Mouse (Mus musculus) erythroid progenitor cell, adult 5-6 weeks (primary cell): ENCODE results near the gene Adcy1. TPM values are rescaled to one million over a fixed set of nuclear protein-coding genes. Genes with fewer than 3 reads are reported as not detected.

Source experiments
- ATAC-seq: replicated peaks from 2 replicates; pipeline ENCODE4 v1.8.0; 2016; ENCODE audit warnings: moderate number of reproducible peaks, mild to moderate bottlenecking, moderate TSS enrichment, inconsistent platforms; ENCODE audit not compliant: poor library complexity, low FRiP score, severe bottlenecking
- total RNA-seq, 2 experiments: library from RNA; stranded (forward) in 1 of 2; stranded (reverse) in 1 of 2; fragments of 150-400 nt in 1 of 2; fragments of 186-747, 209-891 nt in 1 of 2; gene quantifications; 2 replicates each; pipeline versions ENCODE4 v1.2.3 to v1.2.4; 2015 to 2017; ENCODE audit warnings: low replicate concordance in 2 of 2

Gene Adcy1
- total RNA-seq (2015; ENCODE audit: low replicate concordance): not detected in 2 replicates
- total RNA-seq (2017; ENCODE audit: low replicate concordance): not detected in 2 replicates

DNA sequence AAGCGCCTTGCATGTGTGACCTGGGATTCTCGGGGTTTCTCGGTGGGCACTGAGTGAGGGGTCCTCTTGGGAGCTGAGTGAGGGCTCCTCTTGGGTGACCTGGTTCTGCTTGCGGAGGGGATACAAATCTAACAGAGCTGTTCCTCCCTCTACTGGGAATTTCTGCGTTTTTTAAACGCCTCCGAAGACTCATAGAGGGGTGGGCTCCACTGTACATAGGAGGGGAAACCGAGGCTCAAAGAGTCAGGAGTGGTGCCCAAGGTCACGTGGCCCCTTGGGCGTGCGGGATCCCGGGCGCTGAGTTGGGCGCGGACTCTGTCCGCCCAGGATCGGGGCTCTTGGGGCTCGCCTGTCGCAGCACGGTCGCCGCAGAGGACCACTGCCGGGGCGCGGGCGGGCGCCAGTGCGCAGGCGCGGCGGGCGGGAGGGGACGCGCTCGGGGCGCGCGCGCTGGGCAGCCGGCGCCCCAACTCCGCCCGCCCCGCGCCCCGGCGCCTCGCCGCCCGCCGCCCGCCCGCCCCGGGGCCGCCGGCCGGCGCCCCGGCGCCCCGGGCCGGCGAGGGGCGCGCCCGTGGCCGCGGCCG, at the start of gene Adcy1:
Gene Adcy1 (plus strand): TSS at position 489 of the 584 bp plus-strand sequence.
- no peak for ATAC-seq

DNA sequence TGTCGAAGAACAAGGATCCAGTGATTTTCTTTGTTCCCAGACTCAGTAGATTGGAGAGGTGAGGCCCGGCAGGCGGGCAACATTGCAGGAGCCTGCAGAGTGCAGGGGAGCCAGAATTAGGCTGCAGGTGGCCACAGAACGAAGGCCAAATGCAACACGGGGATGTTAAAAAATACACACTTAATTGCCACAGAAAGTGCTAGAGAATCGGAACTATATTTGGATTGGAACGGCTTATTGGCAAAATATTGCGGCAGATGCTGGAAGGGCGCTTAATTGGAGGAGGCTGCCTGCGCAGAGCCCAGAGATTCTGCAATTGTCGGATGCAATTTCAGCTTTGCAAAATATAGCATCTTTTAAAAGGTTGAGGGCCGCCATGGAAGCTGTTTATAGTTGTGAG, 46.4 kb upstream of the Adcy1 start:
- no peak for ATAC-seq

DNA sequence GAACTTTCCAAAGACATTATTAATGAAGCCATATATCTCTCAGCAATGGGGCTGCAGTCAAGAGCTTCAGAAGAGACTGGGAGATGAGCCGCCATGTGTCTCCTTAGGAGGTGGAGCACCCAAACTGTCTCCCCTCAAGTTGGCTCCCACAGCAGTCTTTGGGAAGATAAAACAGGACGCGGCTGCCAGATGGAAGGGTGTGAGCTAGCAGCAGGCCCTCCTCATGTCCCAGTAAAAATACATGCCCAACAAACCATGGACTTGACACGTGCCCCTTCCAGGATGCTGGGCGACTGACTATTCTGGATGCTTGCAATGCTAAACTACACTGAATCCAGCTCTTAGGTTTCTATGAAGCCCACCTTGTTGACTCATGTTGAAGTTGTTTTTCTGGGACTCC, 45.2 kb upstream of the Adcy1 start:
- ATAC-seq: no peak

DNA sequence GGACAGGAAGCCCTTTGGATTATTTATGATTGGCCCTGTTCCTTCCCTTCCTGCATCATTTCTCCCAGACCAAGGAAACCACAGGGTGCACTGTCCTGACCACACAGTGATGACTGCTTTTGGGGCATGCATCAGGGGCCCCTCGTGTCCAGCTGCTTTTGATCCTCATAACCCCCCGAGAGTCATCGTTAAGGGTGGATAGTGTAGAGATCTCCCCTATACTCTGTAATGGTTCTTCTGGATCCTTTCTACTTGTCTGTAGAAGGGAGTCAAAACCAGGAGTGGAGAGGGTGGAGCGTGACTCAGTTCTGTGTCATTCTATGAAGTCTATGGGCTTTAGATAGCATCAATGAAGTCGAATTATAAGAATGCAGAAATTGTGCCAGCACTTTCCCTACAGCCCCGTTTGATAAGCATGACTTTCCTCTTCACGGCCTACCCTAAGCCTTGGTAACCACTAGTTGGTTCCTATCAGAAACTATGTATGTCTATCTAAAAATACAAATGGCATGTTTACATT, 44.2 kb upstream of the Adcy1 start:
- ATAC-seq: no peak

DNA sequence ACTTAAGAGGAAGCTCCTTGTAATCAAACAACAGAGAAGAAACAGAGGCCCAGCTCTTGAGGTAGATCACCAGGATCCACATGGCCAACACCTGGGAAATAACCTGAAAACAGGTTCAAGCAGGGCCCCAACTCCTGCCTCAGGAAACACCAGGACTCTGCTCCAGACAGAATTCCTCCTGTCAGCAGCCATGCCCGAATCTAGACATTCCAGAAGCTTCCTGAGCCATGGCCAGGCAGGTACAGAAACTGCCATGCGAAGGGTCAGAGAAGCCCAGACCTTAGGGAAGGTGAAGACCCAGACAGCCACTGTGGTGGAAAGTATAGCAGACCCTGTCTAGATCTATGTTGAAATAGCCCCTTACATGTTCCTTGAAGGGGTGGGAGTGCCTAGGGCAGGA, 30.2 kb upstream of the Adcy1 start:
- ATAC-seq: no peak

DNA sequence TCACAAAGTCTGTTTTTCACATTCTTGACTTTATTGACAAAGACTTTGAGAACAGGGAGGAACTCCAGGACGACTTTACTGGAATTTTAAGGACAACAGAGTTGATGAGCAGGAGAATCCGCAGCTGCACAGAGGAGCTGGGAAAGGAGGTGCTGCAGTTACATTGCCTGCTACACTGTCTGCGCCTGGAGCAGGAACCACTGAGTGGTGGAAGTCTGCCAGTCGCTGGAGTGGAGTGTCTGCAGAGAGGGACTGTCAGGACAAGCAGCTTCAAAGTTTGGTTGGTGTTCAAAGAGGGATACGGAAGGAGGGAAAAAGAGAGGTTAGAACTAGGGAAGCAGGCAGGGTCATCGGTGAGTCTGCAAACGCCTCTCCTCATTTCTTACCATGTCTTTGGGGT, 23.6 kb upstream of the Adcy1 start:
- ATAC-seq: no peak

DNA sequence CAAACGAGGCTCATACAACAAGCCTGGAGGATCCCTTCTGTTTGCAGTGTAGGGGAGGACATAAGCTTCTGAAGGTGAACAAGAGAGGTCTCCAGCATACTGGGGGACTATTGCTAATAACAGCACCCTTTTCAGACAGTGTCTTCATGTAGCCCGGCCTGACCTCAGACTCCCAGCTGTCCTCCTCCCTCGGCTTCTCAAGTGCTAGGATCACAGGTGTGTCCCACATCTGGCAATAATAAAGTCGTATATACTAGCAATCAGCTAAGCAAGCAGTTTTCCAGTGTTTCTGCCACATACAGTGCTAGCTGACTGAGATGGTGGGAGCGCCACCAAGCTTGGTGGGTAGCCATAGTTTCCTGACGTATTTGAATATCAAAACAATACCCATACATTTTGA, 22.5 kb upstream of the Adcy1 start:
- no peak for ATAC-seq

DNA sequence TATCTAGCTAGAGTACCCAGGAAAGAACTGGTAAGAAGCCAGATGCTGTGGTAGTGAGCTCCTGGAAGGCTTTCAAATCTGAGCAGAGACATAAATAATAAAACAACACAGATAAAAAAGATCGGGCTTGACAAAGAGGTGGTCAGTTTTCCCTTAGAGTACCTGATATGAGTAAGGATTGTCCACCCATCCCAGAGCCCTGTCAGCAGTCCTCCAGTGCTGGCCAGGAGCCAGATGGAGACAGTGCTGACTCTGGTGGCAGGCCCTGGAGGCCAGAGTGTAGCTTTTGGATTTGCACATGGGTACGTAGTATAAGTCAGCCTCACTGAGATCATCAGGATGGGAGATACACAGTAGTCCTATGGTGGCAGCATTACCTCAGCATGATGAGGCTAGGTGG, 16.1 kb upstream of the Adcy1 start:
- no peak for ATAC-seq

DNA sequence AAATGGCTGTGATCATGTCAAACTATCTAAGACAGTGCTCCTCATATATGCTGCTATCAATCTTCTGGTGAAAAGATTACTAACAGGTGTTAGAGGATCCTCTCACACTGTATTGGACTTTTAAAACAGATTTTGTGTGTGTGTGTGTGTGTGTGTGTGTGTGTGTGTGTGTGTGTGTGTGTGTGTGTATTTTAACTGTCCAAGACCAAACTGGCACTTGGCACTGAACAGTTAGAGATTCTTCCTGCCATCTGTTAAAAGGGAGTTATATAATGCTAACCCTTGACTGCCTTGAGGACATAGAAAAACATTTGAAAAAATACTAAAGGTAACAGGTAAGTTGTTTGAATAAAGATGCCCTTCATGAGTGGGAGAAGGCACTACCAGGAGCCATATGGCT, 15.7 kb upstream of the Adcy1 start:
- ATAC-seq: no peak

DNA sequence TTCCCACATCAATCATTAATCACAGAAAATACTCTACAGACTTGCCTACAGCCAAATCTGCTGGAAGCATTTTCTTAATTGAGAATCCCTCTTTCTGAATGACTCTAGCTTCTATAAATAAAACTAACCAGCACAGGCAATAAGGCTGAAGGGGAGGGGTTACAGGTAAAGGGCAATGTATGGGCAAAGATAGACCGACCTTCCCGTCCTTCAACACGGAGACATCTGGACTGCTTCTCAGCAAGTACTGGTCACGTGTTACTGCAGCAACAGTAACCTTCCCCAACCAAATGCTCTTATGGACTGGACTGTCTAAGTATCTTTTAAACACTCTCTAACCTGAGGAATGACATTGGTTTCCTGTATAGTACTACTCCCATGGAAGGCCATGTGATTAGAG, 9.6 kb upstream of the Adcy1 start:
- ATAC-seq: no peak

DNA sequence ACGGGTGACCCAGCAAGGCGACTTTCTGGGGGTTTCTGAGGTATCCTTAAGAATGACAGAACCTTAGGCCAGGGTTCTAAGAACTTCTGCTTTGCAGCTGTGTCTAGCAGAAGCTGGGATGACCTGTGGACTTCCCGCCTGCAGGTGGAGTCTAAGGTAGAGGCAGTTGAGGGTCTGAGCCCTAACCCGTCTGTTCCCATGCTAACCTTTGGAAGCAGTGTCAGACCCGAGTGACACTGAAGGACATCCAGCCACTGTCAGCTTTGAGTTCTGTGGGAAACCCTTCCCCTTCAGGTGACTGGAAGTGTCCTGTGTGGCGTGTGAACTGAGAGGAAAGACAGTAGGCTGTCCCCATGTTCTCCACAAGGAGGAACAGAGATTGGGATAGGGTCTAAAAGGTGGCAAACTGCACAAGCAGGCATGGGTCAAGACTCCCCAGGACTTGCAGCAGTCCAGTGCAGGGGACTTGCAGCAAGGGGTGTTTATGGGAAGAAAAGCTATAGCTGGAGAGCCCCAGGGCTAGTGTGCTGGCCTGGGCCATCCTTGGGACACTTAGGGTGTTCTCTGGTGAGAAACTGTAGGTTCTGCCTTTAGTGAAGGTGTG, 8.5 kb upstream of the Adcy1 start:
- no peak for ATAC-seq

DNA sequence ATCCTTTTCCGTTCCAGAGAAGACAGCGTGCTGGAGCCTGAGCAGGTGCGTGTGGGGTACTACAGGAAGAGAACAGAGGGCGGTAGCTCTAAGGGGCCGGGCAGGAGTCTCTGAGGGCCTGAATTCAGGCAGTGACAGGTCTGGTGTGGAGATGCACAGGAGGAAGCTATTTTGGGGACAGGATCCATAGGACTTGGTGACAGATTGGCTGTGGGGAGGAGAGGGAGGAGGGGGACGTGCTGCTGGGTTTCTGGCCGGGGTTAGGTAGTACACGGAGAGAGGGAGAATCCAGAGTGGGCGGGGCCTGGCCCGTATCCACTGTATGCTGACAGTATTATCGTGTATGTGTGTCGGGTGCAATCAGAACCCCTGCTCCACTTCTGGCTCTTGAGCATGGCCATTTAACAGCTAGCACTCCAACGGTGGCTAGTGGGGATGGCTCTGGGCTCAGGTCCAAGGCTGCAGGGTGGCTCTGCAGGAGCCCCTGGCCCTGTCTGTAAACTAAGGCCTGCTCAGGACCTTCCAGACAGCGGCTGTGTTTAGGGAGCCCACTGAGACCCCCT, 7.8 kb upstream of the Adcy1 start:
- no peak for ATAC-seq

DNA sequence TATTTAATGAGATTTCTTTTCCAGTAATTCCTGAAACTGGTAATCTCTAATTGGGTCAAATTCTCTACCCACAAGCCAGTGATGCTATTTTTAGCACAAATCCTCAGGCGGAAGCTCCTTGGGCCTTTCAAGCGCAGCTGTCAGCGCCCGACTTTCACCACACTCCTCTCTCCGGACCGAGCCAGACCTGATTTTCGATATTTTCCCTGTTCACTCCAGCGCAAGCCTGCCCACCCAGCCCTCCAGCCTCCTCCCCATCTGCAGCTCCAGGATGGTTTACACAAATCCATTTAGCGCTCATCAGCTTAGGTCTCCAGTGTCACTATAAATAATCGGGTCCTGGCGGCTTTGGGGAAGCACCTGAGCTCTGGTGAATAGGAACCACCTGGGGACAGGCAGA, 7.2 kb upstream of the Adcy1 start:
- no peak for ATAC-seq

DNA sequence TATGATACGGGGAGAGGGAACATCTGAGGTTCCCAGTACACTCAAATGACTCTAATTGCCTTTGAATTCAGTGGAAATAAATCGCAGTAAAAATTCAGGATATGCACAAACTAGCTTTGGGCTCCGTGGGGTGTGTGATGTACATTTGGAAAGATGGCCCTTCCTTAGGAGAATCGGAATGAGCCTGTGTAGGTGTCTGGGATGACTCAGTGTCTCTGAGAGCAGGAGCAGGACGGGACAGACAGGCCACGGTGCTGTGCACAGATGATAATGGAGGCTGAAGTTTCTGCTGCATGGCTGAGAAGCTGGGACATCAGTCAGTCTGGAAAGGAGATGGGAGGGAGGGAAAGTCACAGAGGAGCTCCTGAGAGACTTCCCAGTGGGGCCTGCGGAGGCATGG, 5.5 kb upstream of the Adcy1 start:
- no peak for ATAC-seq

DNA sequence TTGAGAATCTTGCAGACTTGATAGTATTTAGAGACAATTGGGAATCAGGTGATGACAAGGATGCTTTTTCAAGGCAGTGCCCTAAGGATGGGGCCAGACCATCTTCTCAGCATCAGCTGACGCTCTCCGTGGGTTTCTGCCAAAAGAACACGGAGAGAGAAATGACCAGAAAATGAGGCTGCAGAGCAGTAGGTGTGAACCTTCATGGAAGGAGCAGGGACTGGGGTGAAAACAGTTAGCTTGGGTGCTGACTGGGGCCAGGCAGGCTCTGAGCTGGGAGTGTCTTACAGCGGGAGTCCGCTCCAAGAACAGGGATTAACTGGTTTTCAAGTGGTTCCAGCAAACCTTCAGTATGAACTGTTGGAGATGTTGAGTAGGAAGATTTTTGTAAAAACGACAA, 1.3 kb upstream of the Adcy1 start:
- no peak for ATAC-seq

DNA sequence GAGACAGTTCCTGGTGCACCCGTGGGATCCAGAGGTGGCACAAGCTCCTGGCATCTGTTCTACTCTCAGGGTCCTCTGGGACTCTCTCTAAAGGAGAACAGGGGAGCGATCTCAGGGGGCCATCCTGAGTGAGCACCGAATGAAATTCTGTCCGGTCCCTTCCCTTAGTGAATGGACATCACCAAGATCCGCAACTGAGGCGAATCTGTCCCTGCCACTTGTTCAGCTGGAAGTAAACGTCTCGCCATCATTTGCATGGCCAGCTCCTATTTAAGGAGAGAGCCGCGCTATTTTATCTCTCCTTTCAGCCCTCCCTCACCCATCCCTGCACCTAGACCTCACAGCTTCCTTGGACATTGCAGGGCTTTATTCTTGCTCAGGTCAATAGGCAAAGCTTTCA, 723 bp upstream of the Adcy1 start:
- no peak for ATAC-seq

DNA sequence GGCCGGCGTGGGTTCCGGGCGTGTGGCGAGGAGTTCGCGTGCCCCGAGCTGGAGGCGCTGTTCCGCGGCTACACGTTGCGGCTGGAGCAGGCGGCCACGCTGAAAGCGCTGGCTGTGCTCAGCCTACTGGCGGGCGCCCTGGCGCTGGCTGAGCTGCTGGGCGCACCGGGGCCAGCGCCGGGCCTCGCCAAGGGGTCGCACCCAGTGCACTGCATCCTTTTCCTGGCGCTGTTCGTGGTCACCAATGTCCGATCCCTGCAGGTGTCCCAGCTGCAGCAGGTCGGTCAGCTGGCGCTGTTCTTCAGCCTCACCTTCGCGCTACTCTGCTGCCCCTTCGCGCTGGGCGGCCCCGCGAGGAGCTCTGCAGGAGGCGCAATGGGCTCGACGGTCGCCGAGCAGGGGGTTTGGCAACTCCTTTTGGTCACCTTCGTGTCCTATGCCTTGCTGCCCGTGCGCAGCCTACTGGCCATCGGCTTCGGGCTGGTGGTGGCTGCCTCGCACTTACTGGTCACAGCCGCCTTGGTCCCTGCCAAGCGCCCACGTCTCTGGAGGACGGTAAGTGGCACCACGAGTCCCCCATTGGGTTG, 485 bp downstream of the Adcy1 start:
- no peak for ATAC-seq

DNA sequence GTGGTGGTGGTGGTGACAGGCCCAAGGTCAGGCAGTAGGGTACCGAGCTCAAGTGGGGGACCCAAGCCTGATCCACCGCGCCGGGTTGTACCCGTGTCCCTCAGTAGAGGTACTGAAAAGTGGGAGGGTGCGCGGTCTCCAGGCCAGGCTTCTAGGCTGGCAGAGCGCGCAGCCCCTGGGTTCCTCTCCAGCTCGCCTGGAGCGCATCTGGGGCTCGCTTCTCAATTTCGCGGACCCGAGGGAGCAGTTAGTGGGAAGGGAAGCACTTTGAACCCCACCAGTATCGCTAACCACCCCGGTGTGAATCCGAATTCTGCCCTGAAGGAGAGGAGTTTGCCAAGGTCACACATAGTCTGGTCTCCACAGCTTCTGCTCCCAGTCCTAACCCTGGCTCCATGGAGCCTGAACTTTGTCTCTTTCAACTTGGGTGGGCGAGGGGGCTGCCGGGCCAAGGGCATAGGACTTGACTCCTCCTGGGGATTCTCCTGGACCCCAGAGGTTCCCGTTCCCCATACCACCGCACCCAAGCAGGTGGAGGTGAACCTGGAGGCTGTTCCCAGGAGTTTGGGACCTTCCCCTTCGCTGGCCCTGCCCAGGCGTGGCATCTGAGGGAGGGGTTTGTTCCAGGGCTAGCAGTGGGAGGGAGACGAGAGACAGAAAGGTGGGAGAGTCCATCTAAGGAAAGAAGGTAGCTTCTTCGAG, 1.3 kb downstream of the Adcy1 start:
- ATAC-seq: no peak

DNA sequence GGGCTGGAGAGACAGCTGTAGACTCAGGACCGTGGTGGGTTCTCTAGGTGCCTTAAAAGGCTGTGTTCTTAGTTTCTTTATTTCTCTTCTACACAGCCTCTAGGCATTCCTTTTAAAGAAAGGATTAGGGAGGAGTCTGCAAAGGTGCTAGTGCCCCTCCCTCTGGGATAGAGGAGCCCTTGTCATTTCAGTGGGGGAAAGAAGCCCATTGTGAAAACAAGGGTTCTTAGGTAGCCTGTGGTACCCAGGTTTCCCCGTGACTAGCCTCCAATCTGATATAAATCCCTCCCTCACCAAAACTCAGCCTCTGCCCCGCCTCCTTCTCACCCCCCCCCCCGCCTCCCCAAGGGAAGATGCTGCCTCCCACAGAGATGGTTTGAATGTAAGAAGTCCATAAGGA, 2.1 kb downstream of the Adcy1 start:
- ATAC-seq: no peak

DNA sequence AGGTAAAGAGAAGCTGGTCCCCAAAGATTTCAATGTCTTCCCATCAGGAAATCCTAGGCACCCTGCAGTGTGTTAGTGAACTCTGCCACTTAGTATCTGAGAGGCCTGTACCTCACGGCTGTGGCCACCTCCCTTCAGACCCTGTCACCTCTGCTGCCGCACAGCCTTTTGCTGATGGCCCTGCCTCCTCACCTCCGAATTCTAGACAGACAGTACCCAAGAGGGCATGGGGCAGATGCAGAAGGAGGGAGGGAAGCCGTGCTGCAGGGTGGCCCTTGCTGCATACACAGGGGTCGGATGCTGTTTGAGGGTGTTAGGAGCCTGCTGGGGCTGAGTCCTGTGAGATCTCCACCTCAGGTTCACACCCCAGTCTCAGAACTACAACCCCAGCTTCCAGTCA, 2.6 kb downstream of the Adcy1 start:
- no peak for ATAC-seq

DNA sequence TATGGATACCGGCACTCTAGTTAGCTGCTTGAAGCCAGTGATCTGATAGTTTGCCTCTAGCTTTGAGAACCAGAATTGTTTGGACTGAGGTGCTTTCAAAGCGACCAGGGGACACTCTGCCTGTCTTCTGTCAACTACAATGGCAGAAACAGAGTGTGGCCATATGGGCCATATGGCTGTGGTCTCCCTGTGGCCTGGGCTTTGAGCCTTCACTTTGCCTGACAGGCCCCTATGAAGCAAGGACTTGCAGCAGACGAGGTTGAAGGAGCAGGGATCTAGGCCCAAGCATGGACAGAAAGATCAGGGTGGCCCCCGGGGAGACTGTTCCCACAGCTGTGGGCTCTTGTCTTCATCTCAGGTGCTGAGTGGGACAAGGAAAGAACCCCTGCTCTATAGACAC, 4.0 kb downstream of the Adcy1 start:
- no peak for ATAC-seq
